Mouse (Mus musculus) macrophage (primary cell): Measurements from ENCODE around the gene Gm44. TPM values are rescaled to one million over a fixed set of nuclear protein-coding genes. Genes with fewer than 3 reads are reported as not detected.
"Not testable (repeated sequence)": the region's sequence is repeated elsewhere in the genome, so short reads cannot be mapped to it uniquely, and the experiment has no call there.

Source experiments
- H3K27ac ChIP-seq: fragments of 350-480 bp; formaldehyde crosslinking; 2 replicates; pipeline ENCODE4 v1.9.0; 2021
- H3K36me3 ChIP-seq: fragments of 350-480 bp; formaldehyde crosslinking; 2 replicates; pipeline ENCODE4 v1.9.0; 2021; ENCODE audit errors: inconsistent target
- H3K4me3 ChIP-seq: fragments of 350-480 bp; formaldehyde crosslinking; 2 replicates; pipeline ENCODE4 v1.9.0; 2021; ENCODE audit errors: inconsistent target
- H3K79me2 ChIP-seq: fragments of 350-480 bp; formaldehyde crosslinking; 2 replicates; pipeline ENCODE4 v1.9.0; 2021; ENCODE audit errors: inconsistent target
- WGBS: methylation state at CpG from one replicate; pipeline ENCODE4 v1.1.7; 2026; ENCODE audit warnings: inconsistent platforms; ENCODE audit not compliant: missing documents; 5-methylcytosine and 5-hydroxymethylcytosine counted together
- polyA plus RNA-seq: library from polyadenylated mRNA; stranded (reverse); fragments of 250-400 nt; gene quantifications from 3 replicates; pipeline ENCODE4 v1.2.4, GENCODE M21; 2018; ENCODE audit warnings: inconsistent platforms
- total RNA-seq, 78 experiments: library from RNA; depleted of rRNA; stranded (reverse); fragments of 250-400 nt; gene quantifications; 1 replicate in 9 of 78; 2 replicates in 24 of 78; 3 replicates in 43 of 78; 4 replicates in 2 of 78; pipeline ENCODE4 v1.2.4; 2018; ENCODE audit warnings: inconsistent platforms in 56 of 78

The Gm44 gene
- total RNA-seq (2018; cell fraction: chromatin; rRNA removed) = not detected
- total RNA-seq (2018; cell fraction: cytosol; rRNA removed) = not detected
- total RNA-seq (2018; cell fraction: nucleus; rRNA removed) = not detected
- not detected in 3 replicates for polyA plus RNA-seq

DNA sequence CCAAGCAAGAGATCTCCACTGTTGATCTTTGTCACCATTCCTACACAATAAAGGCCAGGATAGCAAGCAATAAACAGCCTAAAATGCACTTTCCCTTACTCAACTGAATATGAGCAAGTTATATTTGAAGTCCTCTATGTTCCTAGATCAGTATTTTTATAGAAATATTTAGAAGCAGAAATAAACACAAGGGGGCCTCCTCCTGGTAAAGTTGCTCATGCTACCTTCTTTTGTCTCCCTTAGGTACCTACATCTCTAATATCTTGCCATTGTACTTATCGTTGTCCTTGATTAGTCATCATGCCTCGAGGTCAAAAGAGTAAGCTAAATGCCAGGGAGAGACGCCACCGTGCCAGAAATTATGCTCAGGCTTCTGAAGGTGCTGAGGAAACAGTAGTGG, at the start of gene Gm44:
Gene Gm44 (plus strand): TSS at position 301 of the 400 bp plus-strand sequence.
- Histone ChIP-seq H3K27ac (no peak within 1 kb of the TSS), H3K36me3 (no peaks in the 10 kb centered on the region), H3K79me2 (no peaks in the 10 kb centered on the region), H3K4me3 (no peak within 1 kb of the TSS)
- WGBS = 79% methylated on average over 4 of the region's 4 CpGs

- Histone ChIP-seq H3K4me3 (no peak overlapping the region), H3K27ac (no peak overlapping the region), H3K36me3 (no peaks in the 10 kb centered on the region), H3K79me2 (no peaks in the 10 kb centered on the region)
- no CpG with 5 or more reads among the region's 1 CpGs for WGBS
These were observed 36.0 kb downstream of the Gm44 start for GRCm38 (mm10) chrX:90927989-90928388.

- H3K4me3 ChIP-seq, H3K79me2 ChIP-seq, H3K36me3 ChIP-seq, H3K27ac ChIP-seq: not testable (repeated sequence)
- whole genome bisulfite sequencing = 80% methylated on average over 2 of the region's 2 CpGs
These were observed 46.3 kb downstream of the Gm44 start for GRCm38 (mm10) chrX:90938211-90938610.
